Mouse (Mus musculus): ENCODE data around the gene Kat7.

The Kat7 gene

DNA sequence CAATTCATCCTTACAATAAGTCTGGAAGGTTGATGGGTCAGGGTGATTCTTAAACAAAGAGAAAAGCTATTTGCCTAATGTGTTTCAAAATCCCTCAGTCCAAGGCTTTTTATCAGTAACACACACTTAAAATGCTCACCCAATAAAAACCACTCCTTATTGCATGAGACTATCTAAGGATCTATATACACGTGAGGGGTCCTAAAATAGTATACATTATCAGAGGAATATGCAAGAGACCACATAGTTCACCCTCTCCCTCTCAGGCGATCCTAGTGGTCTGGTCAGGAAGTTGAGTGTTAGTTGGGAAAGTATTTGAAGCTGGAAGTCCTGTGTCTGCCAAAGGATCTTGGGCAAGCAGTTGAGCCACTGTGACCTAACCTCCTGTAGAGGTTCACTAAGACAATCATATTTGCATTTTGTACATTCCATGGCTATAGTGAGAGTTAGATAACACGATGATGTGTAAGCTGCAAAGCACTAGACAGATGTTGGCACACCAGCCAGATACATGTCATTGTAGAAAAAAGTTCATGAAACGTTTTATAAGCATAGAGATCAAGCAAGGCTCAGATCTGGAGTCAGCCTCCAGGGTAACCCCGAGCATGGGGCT, 24.5 kb upstream of the Kat7 start:
- in situ Hi-C loops (cut with MboI; ENCODE audit: unreplicated experiment in 2 of 2), result loop anchor here in 1 of 2 experiments (5.0 kb wide), 1 partner anchor 33 kb away; no protein-coding TSS in a partner anchor

DNA sequence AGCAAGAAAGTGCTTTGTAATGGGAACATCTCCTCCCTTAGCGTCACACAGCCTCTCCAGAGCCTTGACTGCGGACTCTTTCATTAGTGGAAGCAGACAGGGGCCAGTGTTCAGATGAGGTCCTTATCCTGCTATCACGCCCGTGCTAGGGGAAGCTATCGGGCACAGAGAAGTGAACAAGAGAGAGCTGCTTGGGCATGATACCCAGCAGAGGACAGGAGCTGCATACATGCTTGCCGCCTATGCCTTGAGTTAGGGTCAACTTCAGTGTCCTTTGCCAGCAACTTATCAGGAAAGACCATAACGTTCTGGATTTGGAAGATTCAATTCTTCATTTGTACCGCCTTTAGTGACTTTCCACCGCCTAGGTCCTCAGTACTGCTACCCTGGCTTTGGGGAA, 23.8 kb upstream of the Kat7 start:
- in situ Hi-C loops (cut with MboI; ENCODE audit: unreplicated experiment in 2 of 2), result loop anchor here in 1 of 2 experiments (5.0 kb wide), 1 partner anchor 33 kb away; no protein-coding TSS in a partner anchor

DNA sequence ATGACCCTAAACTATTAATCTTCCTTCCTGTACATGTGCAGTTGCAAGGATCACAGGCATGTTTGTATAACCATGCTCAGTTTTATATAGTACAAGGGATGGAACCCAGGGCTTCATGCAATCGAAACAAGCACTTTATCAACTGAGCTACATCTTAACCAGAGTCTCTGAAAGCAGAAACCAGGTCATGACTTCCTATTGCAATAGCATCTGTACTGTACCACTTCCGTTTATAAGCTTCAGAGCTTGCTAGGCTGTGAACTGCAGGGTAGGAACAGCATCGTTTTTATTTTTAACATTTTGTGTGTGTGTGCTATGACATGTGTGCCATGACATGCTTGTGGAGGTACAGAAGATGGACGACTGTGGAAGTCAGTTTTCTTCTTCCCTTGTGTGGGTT, 23.2 kb upstream of the Kat7 start:
- in situ Hi-C loops (cut with MboI; ENCODE audit: unreplicated experiment in 2 of 2), result loop anchor here in 1 of 2 experiments (5.0 kb wide), 1 partner anchor 34 kb away; no protein-coding TSS in a partner anchor

DNA sequence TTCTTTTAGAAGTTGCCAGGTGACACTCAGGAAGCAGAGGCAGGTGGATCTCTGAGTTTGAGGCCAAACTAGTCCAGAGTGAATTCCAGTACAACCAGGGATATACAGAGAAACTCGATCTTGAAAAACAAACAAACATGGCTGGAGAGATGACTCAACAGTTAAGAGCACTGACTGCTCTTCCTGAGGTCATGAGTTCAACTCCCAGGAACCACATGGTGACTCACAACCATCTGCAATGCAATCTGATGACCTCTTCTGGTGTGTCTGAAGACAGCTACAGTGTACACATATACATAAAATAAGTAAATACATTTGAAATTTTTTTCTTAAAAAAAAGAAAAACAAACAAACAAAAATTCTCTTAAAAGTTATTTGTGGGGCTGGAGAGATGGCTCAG, 20.6 kb upstream of the Kat7 start:
- in situ Hi-C loops (cut with MboI; ENCODE audit: unreplicated experiment in 2 of 2), result loop anchor here in 1 of 2 experiments (5.0 kb wide), 1 partner anchor 37 kb away; no protein-coding TSS in a partner anchor

DNA sequence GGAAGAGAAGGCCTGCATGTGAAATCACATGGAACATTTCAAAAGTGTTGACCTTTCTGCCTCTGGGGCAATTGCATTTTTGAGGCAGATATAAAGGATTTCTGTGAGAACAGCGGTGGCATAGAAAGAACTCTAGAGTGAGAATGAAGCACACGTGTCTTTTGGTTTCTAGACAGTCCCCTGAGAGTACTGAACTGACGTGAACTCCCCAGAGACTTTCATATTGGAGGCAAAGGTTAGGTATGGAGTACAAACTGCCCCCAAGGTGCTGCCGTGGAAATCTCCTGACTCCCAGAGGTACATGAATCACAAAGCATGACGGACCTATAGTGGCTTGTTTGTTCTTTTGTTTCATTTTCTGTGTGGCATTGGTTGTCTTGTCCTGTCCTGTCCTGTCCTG, 18.6 kb upstream of the Kat7 start:
- in situ Hi-C loops (cut with MboI; ENCODE audit: unreplicated experiment in 2 of 2), result no loop called here

DNA sequence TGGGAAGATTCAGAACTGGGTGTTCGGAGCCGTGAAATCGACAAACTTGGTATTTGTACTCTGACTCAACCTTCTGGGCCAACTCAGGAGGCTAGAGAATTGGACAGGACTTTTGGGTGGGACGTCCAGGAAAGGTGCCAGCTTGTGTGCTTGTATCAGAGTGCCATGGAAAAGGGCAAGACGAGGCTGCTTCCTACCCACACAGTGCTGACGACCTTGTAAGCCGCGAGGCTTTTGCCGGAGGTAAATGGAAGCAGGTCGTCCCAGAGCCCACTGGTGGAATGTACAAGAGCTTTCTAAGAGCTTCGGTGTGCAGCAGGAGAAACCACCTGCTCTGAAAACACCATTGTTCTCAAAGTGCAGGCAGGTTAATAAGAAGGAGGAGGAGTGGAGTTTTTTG, 16.2 kb upstream of the Kat7 start:
- in situ Hi-C loops (cut with MboI; ENCODE audit: unreplicated experiment in 2 of 2), result no loop called here

DNA sequence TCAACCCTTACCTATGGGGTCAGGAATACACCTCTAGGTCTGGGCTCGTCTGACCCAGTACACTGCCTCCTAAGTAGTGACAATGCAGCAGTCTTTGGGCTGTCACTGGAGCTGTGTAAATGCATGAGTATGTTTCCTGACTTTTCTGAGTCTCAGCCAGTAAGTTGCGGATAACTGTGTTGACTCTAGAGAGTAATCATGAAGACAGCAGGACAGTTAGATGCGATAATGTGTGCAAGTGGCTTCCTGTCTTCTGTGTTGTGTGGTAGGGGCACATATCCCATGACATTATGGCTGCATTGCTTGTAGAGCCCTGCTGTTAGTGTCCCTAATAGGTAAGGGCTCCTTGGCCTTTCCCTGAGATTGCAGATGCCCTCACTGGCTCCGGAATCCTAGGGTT, 15.8 kb upstream of the Kat7 start:
- in situ Hi-C loops (cut with MboI; ENCODE audit: unreplicated experiment in 2 of 2), result no loop called here

DNA sequence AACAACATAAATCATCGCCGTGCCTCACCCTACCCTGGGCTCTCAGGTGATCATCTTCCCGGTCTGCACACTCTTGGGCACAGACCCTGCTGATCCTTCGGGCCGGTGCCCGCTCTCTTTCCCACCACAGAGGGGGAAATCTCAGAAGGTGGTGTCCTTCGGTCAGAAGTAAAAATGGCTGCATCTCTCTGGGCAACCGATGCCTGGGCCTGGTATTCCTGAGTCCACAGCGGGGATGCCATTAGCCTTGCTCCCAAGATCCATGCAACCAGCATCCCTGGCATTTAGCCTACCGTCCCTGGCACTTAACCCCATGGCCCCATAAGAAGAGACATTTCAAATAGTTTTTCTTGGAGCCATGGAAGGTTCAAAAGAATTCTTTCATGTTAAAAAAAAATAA, 14.1 kb upstream of the Kat7 start:
- in situ Hi-C loops (cut with MboI; ENCODE audit: unreplicated experiment in 2 of 2), result loop anchor here in 1 of 2 experiments (5.0 kb wide), 1 partner anchor 43 kb away; no protein-coding TSS in a partner anchor

DNA sequence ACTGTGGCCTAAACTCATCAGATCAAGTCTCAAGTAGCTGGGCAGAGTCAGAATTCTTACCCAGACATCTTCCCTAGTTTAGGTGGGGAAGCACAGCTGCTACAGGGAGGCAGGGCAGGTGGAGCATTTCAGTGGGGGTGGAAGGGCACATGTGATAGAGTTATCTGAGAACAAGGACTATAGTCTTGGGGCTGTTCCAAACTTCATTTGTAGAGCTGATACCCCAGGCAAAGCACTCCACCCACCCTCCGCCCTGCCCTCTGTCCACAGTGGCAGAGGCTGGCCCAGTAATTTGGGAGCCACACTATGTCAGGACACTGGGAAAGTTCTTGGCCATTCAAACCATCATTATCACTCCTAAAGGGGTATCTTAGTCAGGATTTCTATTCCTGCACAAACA, 10.0 kb upstream of the Kat7 start:
- in situ Hi-C loops (cut with MboI; ENCODE audit: unreplicated experiment in 2 of 2), result loop anchor here in 1 of 2 experiments (5.0 kb wide), 1 partner anchor 47 kb away; no protein-coding TSS in a partner anchor

DNA sequence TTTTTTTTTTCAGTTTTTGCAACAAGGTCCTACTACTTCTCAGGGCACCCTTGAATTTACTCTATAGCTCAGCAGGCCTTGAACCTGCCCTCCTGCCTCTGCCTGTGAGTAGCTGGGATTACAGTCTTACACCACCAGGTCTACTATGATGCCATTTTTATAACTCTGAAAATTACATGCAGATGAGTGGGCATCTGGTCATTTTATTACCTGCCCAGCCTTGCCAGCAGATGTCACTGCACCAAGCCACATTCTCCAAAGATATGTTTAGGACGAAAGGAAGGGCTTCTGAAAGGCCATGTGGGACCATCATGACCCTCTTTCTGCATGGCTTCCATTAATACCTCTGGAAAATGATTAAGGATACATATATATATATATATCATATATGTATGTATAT, 9.5 kb upstream of the Kat7 start:
- in situ Hi-C loops (cut with MboI; ENCODE audit: unreplicated experiment in 2 of 2), result no loop called here

DNA sequence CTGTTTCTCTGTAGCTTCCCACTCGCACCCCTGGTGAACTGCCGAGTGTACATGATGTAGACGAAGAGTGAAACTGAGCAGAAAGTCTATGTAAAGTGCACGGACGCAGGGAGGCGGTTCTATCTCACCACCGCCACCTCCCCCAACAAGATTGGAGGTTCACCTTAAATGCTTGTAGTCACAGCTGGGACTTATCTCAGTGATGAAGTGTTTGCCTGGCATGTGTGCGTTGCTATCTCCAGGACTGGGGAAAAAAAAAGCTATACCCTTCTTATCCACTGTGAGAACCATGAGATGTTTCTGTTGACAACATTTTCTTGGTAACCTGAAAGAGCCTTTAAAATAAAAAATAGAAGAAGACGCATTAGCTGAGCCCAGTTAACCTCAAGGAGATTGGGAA, 8.1 kb upstream of the Kat7 start:
- in situ Hi-C loops (cut with MboI; ENCODE audit: unreplicated experiment in 2 of 2), result no loop called here

DNA sequence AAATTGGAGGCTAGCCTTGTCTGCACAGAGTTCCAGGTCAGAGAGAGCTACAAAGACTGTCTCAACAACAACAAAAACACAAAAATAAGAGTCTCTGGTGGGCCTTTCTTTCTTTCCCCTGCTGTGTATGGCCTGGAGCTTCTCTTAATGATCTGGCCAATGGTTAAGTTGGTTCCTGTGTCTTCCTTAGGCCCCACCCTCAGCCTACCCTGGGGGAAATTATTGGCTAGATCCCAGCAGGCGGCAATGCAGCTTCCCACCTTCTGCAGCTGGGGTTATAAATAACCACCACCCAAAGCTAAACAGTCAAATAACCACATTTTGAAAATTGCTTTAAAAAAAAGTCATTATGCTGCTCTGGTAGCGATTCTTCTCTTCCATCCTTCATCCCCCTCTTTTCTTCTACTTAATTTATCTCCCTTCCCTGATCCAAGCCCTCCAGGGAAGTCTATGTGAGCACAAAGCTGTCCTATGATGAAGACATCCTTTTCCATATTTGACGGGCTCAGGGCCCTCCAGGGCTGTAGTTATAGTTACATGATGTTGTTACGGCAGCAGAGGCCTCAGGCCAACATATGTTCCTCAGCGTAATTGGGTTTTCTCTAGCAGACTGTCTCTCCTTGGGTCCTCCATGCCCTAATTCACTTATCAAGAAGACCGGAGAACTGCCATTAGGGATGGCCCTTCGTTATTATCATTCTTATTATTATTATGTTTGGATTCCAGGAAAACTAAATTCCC, 5.3 kb upstream of the Kat7 start:
- in situ Hi-C loops (cut with MboI; ENCODE audit: unreplicated experiment in 2 of 2), result no loop called here

DNA sequence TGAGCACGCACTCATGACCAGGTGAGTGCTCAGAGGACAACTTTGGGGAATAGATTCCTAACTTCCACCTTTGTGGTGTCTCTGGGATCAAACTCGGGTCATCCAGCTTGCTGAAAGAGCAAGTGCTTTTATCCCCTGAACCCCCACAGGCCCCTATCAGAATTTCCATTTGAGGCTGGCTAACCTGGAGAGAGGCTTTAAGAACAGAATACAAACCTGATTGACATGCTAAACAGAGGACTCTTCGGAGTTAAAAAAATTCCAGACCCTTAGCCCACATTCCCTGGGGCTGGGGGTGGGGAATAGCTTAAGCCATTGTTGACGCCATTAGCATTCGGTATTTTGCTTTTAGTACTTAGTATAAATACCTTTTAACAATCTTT, 1.4 kb upstream of the Kat7 start:
- in situ Hi-C loops (cut with MboI; ENCODE audit: unreplicated experiment in 2 of 2), result loop anchor here in 1 of 2 experiments (5.0 kb wide), 1 partner anchor 71 kb away; the partner anchor contains the start of gene Slc35b1

DNA sequence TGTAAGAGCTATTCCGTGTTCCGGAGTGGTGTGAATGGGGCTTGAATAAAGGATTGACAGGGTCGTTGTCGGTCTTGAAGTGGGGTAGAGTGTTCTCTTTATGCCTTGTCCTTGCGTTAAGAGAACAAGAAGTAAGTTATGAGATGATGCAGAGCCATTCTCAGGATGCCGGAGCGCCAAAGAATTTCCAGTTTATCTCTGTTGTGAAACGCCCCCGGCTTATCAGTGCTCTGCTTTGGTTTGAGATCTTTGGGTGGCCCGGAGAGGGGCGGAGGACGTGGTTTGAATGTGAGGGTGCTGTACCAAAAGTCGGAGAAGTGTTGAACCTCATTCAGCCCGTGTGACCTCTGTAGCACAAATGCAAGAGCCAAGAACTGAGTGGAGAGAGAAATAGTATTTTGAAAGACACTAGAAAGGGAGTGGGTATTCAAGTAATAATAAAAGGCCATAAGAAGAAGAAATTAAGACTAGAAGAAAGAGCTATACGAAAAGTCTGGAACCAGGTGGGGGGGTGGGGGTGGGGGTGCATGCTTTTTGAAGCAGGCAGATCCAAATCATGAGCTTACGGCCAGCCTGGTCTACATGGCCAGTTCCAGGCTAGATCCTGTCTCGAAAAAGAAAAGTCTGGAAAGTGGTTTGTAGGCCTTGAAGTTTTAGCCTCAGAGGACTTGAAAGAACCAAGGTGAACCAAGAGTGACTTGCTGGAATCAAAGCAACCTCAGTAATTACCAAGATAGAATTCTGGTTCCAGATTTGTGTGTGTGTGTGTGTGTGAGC, 790 bp upstream of the Kat7 start:
- in situ Hi-C loops (cut with MboI; ENCODE audit: unreplicated experiment in 2 of 2), result loop anchor here in 1 of 2 experiments (5.0 kb wide), 1 partner anchor 71 kb away; the partner anchor contains the start of gene Slc35b1

DNA sequence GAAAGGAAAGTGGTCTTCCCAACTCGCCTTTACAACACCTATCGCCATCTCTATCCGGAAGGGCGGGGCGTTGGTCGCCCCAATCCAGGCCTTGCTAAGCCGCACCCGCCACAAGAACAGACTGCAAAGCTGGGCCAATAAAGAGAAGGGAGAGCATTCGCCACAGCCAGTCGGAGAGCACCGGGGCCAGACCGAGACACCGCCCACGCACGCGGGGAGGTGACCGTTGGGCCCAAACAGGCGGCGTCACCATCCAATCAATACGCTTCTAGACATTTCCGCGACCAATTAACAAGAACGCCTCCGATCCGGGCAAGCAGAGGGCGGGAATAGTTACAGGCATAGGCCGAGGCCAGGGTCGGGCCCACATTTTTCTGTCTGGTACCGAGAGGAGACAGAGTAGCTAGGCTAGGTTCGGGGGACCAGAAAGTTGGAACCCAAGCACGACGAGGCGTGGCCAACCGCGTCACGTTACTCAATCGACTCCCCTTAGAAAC, 488 bp downstream of the Kat7 start:
- in situ Hi-C loops (cut with MboI; ENCODE audit: unreplicated experiment in 2 of 2), result loop anchor here in 1 of 2 experiments (5.0 kb wide), 1 partner anchor 73 kb away; the partner anchor contains the start of gene Slc35b1

DNA sequence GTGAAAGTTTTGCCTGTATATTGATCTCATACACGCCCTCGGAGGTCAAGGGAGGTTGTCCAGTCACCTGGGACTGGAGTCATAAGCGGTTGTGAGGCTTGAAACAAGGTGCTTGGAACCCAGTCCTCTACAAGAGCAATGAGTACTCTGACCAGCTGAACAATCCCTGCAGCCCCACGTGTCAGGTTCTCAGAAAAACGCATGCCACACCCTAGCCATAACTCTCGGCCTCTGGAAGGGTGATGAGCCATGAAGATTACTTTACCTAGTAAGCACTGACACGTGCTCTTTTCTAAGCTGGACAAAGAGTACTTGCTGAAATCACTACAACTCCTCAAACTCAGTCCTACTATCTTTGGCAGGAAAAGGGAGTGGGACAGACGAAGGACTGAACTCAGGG, 2.5 kb downstream of the Kat7 start:
- in situ Hi-C loops (cut with MboI; ENCODE audit: unreplicated experiment in 2 of 2), result no loop called here

DNA sequence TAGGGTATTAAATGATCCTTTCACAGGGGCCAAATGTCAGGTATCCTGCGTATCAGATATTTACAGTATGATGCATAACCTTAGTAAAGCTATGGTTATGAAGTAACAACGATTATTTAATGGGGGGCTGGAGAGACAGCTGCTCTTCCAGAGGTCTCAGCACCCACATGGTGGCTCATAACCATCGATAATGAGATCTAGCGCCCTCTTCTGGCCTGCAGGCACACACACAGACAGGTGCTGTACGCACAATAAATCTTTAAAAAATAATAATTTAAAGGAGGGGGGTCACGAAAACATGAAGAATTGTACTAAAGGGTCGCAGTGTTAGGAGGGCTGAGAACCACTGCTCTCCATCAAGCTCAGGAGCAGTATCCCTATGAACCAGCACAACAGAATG, 4.4 kb downstream of the Kat7 start:
- in situ Hi-C loops (cut with MboI; ENCODE audit: unreplicated experiment in 2 of 2), result no loop called here

DNA sequence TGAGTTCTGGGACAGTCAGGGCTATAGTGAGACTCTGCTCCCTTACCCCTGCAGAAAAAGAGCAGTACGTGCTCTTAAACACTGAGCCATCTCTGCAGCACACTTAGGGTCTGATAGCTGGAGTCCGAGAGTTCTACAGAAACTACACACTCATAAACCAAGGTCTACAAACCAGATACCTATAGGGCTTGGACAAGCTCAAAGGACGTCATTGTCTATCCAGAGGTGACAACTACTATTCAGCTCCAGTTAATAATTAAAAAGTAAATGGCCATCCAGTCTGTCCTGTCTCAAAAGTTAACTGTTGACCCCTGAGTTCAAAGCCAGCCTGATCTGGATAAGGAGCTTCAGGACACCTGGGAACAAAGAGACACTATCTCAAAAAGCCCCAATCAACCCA, 8.3 kb downstream of the Kat7 start:
- in situ Hi-C loops (cut with MboI; ENCODE audit: unreplicated experiment in 2 of 2), result no loop called here

DNA sequence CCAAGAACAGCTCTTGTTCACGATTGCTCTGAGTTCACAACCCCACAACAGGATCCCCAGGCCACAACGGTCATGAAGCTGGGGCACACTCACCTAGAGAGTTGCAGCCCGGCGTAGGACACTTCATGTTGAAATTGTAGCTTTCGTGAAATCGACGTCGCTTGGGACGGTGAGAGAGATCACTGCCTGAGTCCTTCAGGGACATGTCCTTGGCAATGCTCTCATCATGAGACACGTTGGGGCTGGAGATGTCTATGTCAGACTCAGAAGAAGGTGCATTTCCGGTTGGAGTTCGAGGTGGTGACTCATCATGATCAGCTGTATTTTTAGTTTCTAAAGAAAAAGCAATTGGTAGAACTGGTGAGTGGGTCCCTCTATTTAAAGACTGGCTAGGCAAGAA, 10.2 kb downstream of the Kat7 start:
- in situ Hi-C loops (cut with MboI; ENCODE audit: unreplicated experiment in 2 of 2), result loop anchor here (5.0 kb wide), 2 partner anchors 38 to 43 kb away; partner anchors contain the start of gene Tac4 (in 1 of the 2)

DNA sequence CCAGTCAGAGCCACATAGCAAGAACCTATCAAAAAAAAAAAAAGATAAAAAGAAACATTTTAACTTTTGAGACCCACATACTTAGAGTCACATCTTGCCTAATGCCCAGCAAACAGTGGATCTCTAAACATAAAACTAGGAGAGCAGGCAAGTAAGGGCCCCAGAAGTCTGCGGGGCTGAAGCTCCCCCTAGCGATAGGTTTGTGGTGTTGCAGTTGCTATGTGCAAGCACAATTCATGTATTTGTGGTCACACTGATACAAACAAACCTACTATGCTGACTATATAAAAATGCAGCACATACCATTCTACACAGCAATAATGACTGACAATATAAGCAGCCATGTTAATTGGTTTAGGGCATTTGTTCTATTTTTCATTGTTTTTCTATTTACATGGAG, 11.9 kb downstream of the Kat7 start:
- in situ Hi-C loops (cut with MboI; ENCODE audit: unreplicated experiment in 2 of 2), result loop anchor here (5.0 kb wide), 2 partner anchors 36 to 41 kb away; partner anchors contain the start of gene Tac4 (in 1 of the 2)

DNA sequence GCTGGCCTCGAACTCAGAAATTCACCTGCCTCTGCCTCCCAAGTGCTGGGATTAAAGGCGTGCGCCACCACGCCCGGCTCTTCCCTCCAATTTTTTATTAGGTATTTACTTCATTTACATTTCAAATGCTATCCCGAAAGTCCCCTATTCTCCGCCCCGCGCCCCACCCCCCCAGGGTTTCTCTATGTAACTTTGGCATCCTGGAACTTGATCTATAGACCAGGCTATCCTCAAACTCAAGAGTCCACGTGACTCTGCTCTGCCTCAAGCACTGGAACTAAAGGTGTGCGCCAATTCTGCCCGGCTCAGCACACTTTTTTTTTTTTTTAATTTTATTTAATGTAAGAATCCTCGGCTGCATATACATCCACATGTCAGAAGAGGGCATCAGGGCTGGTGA, 14.3 kb downstream of the Kat7 start:
- in situ Hi-C loops (cut with MboI; ENCODE audit: unreplicated experiment in 2 of 2), result loop anchor here (5.0 kb wide), 2 partner anchors 33 to 38 kb away; partner anchors contain the start of gene Tac4 (in 1 of the 2)
